Mouse (Mus musculus): ENCODE data around the gene Lhcgr.

DNA sequence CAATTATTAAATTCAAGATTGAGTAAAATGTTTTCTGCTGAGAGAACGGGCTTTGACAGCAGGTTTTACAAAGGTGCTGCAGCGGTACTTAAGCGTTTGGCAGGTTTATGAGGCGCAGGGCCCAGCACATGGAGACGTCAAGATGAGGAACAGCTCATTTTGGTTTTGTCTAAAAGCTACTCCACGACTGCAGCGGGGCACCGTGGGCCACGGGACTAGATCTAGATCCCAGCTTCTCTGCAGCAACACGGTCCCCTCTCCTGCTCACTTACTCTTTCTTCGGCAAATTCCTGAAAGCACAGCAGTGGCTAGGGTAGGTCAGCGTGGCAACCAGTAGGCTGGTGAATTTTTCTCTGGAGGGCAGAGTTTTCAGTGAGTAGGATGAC lies 38.3 kb downstream of the Lhcgr start:
- TF ChIP-seq GATA1 (IDR thresholded peaks at IDR 0.05; ENCODE audit: low read length) (no peak), TAL1 (IDR thresholded peaks at IDR 0.05; ENCODE audit: low read length) (no peak)
